Mouse (Mus musculus): ENCODE results near the gene U2af2. TPM values are rescaled to one million over a fixed set of nuclear protein-coding genes. Genes with fewer than 3 reads are reported as not detected.

U2af2 gene
- polyA plus RNA-seq, 1 experiment from 2014 or later = 105 TPM

GRCm38 (mm10) chr7:5031496-5031895 is 30.4 kb upstream of the U2af2 start:
- ATAC-seq (ENCODE audit: low read depth) (no peak), DNase-seq (ENCODE audit: low spot score) (no peak)
- Histone ChIP-seq H3K27ac (replicated peaks; ENCODE audit: low read depth, low read length) (no peak overlapping the region), H3K4me3 (ENCODE audit: low read depth, low read length) (no peak overlapping the region), H3K4me1 (ENCODE audit: control insufficient read depth, insufficient read depth, low read length) (no peaks in the 10 kb centered on the region), H3K36me3 (ENCODE audit: control insufficient read depth, insufficient read depth, low read length) (peaks cover 98% of the 10 kb centered on the region), H3K9ac (ENCODE audit: low read depth, low read length) (no peak overlapping the region), H3K9me3 (ENCODE audit: control insufficient read depth, low read length) (peaks cover 38% of the 10 kb centered on the region), H3K27me3 (replicated peaks; ENCODE audit: control insufficient read depth, insufficient read depth, low read length) (no peaks in the 10 kb centered on the region), H3K4me2 (ENCODE audit: low read depth, low read length) (no peak overlapping the region)
- WGBS = 81% methylated on average over 25 of the region's 46 CpGs

- Histone ChIP-seq H3K27ac (replicated peaks; ENCODE audit: low read depth, low read length) (no peak within 1 kb of the TSS), H3K9me3 (ENCODE audit: control insufficient read depth, low read length) (peaks cover 37% of the 10 kb centered on the region), H3K4me2 (ENCODE audit: low read depth, low read length) (no peak within 1 kb of the TSS), H3K4me3 (ENCODE audit: low read depth, low read length) (no peak within 1 kb of the TSS), H3K4me1 (ENCODE audit: control insufficient read depth, insufficient read depth, low read length) (no peaks in the 10 kb centered on the region), H3K36me3 (ENCODE audit: control insufficient read depth, insufficient read depth, low read length) (peaks cover 79% of the 10 kb centered on the region), H3K9ac (ENCODE audit: low read depth, low read length) (no peak within 1 kb of the TSS), H3K27me3 (replicated peaks; ENCODE audit: control insufficient read depth, insufficient read depth, low read length) (no peaks in the 10 kb centered on the region)
- 83% methylated on average over 3 of the region's 3 CpGs for WGBS
- DNase-seq (ENCODE audit: low spot score) (no peak), ATAC-seq (ENCODE audit: low read depth) (no peak)
These were observed 28.1 kb upstream of the U2af2 start, which contains the start of gene 4632433K11Rik for GRCm38 (mm10) chr7:5033818-5034217. TSS of gene 4632433K11Rik (plus strand) at chr7:5034118.

DNA sequence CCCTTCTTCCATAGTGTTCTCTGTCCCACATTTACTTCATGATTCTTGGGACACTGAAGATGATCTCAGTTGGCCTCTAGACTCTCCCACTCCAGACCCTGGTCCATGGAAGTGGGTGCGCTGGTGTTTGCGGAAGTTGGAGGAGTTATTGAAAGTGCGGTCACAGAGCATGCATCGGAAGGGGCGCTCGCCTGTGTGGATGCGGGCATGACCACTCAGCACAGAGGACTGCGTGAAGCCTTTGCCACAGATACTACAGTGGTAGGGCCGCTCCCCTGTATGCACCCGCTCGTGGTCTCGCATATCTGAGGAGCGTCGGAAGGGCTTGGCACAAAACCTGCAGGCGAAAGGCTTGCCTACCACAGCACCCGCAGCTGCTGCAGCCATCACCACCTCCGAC is 26.3 kb upstream of the U2af2 start:
- Histone ChIP-seq H3K9ac (ENCODE audit: low read depth, low read length) (no peak overlapping the region), H3K27ac (replicated peaks; ENCODE audit: low read depth, low read length) (no peak overlapping the region), H3K4me1 (ENCODE audit: control insufficient read depth, insufficient read depth, low read length) (peaks cover 6% of the 10 kb centered on the region; the same call in 1 of the 2 replicates), H3K27me3 (replicated peaks; ENCODE audit: control insufficient read depth, insufficient read depth, low read length) (no peaks in the 10 kb centered on the region), H3K9me3 (ENCODE audit: control insufficient read depth, low read length) (peaks cover 19% of the 10 kb centered on the region), H3K4me3 (ENCODE audit: low read depth, low read length) (no peak overlapping the region), H3K4me2 (ENCODE audit: low read depth, low read length) (no peak overlapping the region), H3K36me3 (ENCODE audit: control insufficient read depth, insufficient read depth, low read length) (peaks cover 65% of the 10 kb centered on the region)
- ATAC-seq (ENCODE audit: low read depth) = no peak
- no peak for DNase-seq (ENCODE audit: low spot score)
- WGBS = 95% methylated on average over 17 of the region's 17 CpGs

DNA sequence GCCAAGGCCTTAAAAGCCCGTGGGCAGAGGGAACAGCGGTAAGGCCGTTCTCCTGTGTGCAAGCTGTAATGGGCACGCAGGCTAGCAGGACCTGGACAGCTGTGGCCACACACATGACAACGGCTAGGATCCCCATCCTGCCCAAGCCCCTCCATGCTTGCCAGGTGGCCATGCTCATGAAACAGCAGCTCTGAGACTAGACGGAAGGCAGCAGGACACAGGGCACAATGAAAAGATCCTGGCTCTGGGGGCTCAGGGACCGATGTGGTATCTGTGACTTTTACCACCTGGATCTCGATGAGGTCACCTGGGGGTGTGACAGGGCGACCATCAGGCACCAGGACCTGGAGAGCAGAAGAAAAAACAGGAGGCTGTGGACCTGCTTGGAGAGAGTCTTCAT is 25.8 kb upstream of the U2af2 start:
- H3K36me3 ChIP-seq (ENCODE audit: control insufficient read depth, insufficient read depth, low read length) = peaks cover 60% of the 10 kb centered on the region

GRCm38 (mm10) chr7:5037026-5037425 is 24.9 kb upstream of the U2af2 start:
- peaks cover 5% of the 10 kb centered on the region for H3K9me3 ChIP-seq (ENCODE audit: control insufficient read depth, low read length)
- H3K27ac ChIP-seq (replicated peaks; ENCODE audit: low read depth, low read length) = no peak overlapping the region
- WGBS = 96% methylated on average over 7 of the region's 7 CpGs
- H3K4me3 ChIP-seq (ENCODE audit: low read depth, low read length) = no peak overlapping the region
- ATAC-seq (ENCODE audit: low read depth) = no peak
- no peak for DNase-seq (ENCODE audit: low spot score)
- no peak overlapping the region; the same call in 1 of the 2 replicates for H3K4me2 ChIP-seq (ENCODE audit: low read depth, low read length)
- no peak overlapping the region for H3K9ac ChIP-seq (ENCODE audit: low read depth, low read length)
- H3K27me3 ChIP-seq (replicated peaks; ENCODE audit: control insufficient read depth, insufficient read depth, low read length) = no peaks in the 10 kb centered on the region
- peaks cover 51% of the 10 kb centered on the region for H3K36me3 ChIP-seq (ENCODE audit: control insufficient read depth, insufficient read depth, low read length)
- H3K4me1 ChIP-seq (ENCODE audit: control insufficient read depth, insufficient read depth, low read length) = peaks cover 6% of the 10 kb centered on the region; the same call in 1 of the 2 replicates

More for the DNA sequence above, 25.8 kb upstream of the U2af2 start:
- H3K9me3 ChIP-seq (ENCODE audit: control insufficient read depth, low read length) = peaks cover 14% of the 10 kb centered on the region
- no peak overlapping the region for H3K4me3 ChIP-seq (ENCODE audit: low read depth, low read length)
- H3K27me3 ChIP-seq (replicated peaks; ENCODE audit: control insufficient read depth, insufficient read depth, low read length) = no peaks in the 10 kb centered on the region
- WGBS = 95% methylated on average over 9 of the region's 9 CpGs
- ATAC-seq (ENCODE audit: low read depth) (no peak), DNase-seq (ENCODE audit: low spot score) (no peak)
- no peak overlapping the region for H3K4me2 ChIP-seq (ENCODE audit: low read depth, low read length)
- H3K9ac ChIP-seq (ENCODE audit: low read depth, low read length) = no peak overlapping the region
- no peak overlapping the region for H3K27ac ChIP-seq (replicated peaks; ENCODE audit: low read depth, low read length)
- peaks cover 6% of the 10 kb centered on the region; the same call in 1 of the 2 replicates for H3K4me1 ChIP-seq (ENCODE audit: control insufficient read depth, insufficient read depth, low read length)

- H3K27ac ChIP-seq (replicated peaks; ENCODE audit: low read depth, low read length) = peak overlapping the region; percentile 97; the same call in 1 of the 2 replicates
- peaks cover 6% of the 10 kb centered on the region; the same call in 1 of the 2 replicates for H3K4me1 ChIP-seq (ENCODE audit: control insufficient read depth, insufficient read depth, low read length)
- peaks cover under 1% of the 10 kb centered on the region; the same call in 1 of the 2 replicates for H3K9me3 ChIP-seq (ENCODE audit: control insufficient read depth, low read length)
- ATAC-seq (ENCODE audit: low read depth) (no peak), DNase-seq (ENCODE audit: low spot score) (no peak)
- H3K9ac ChIP-seq (ENCODE audit: low read depth, low read length) = no peak overlapping the region; the same call in 1 of the 2 replicates
- WGBS = 90% methylated on average over 8 of the region's 8 CpGs
- peak overlapping the region; percentile 65 for H3K4me2 ChIP-seq (ENCODE audit: low read depth, low read length)
- H3K4me3 ChIP-seq (ENCODE audit: low read depth, low read length) = peak overlapping the region; percentile 71
- H3K36me3 ChIP-seq (ENCODE audit: control insufficient read depth, insufficient read depth, low read length) = peaks cover 47% of the 10 kb centered on the region
- H3K27me3 ChIP-seq (replicated peaks; ENCODE audit: control insufficient read depth, insufficient read depth, low read length) = no peaks in the 10 kb centered on the region
These were observed 24.5 kb upstream of the U2af2 start for GRCm38 (mm10) chr7:5037467-5037866.

DNA sequence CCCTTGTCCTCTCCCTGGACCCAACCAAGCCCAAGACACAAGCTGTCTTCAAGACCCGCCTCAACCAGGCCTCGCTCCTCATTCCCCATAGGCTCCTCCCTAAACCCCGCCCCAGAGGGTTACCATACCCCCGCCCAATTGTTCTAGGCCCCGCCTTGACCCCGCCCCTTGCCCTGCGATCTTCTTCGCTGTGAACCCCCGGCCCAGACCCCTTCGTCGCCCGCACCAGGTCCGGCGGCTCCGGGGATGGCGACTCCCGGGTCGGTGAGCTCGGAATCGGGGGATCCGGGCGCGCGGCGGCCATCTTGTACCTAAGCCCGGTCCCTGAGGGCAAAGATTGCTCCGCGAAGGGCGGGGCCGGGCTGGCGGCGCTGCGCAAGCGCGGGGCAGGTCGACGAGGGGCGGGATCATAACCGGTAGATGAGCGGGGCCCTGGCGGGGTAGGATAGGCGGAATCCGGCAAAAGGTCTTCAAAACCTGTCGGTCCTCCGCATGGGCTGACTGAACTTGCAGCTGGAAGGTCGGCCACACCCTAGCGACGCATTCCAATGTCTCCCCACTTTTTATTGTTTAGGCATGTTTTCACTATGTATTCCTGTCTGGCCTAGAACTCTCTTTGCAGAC is 23.7 kb upstream of the U2af2 start, which contains the start of gene Zfp784:
Gene Zfp784, minus strand, starts transcription at position 338 of the 624 bp plus-strand sequence.
- Histone ChIP-seq H3K36me3 (ENCODE audit: control insufficient read depth, insufficient read depth, low read length) (peaks cover 39% of the 10 kb centered on the region), H3K4me2 (ENCODE audit: low read depth, low read length) (peak within 1 kb of the TSS; percentile 65), H3K9ac (ENCODE audit: low read depth, low read length) (peak within 1 kb of the TSS; percentile 78), H3K4me3 (ENCODE audit: low read depth, low read length) (peak within 1 kb of the TSS; percentile 71), H3K27me3 (replicated peaks; ENCODE audit: control insufficient read depth, insufficient read depth, low read length) (no peaks in the 10 kb centered on the region), H3K4me1 (ENCODE audit: control insufficient read depth, insufficient read depth, low read length) (peaks cover 6% of the 10 kb centered on the region; the same call in 1 of the 2 replicates), H3K27ac (replicated peaks; ENCODE audit: low read depth, low read length) (peak within 1 kb of the TSS; percentile 97), H3K9me3 (ENCODE audit: control insufficient read depth, low read length) (no peaks in the 10 kb centered on the region)
- DNase-seq (ENCODE audit: low spot score) (peak; percentile 95), ATAC-seq (ENCODE audit: low read depth) (peak; percentile 97)
- under 1% methylated on average over 47 of the region's 48 CpGs for WGBS

DNA sequence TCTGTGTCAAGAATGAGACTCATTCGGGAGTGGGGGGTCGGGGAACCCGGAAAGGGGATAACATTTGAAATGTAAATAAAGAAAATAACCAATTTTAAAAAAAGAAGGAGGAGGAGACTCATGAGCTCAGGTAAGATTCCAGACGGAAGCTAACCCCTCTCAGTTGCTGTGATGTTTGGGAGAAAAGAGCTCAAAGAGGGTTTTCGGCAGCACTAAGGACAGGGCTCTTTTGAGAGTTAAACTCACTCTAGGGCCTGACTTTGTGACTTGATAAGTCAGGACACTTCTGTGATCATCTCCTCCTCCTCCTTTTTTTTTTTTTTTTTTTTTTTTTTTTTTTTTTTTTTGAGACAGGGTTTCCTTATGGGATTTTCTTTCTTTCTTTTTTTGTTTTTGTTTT is 23.0 kb upstream of the U2af2 start:
- peaks cover 6% of the 10 kb centered on the region; the same call in 1 of the 2 replicates for H3K4me1 ChIP-seq (ENCODE audit: control insufficient read depth, insufficient read depth, low read length)
- no peak for DNase-seq (ENCODE audit: low spot score)
- WGBS = 31% methylated on average over 5 of the region's 5 CpGs
- no peak for ATAC-seq (ENCODE audit: low read depth)
- peaks cover 32% of the 10 kb centered on the region for H3K36me3 ChIP-seq (ENCODE audit: control insufficient read depth, insufficient read depth, low read length)
- no peaks in the 10 kb centered on the region for H3K27me3 ChIP-seq (replicated peaks; ENCODE audit: control insufficient read depth, insufficient read depth, low read length)
- peak overlapping the region; percentile 78 for H3K9ac ChIP-seq (ENCODE audit: low read depth, low read length)
- H3K9me3 ChIP-seq (ENCODE audit: control insufficient read depth, low read length) = no peaks in the 10 kb centered on the region
- H3K27ac ChIP-seq (replicated peaks; ENCODE audit: low read depth, low read length) = peak overlapping the region; percentile 97
- peak overlapping the region; percentile 65 for H3K4me2 ChIP-seq (ENCODE audit: low read depth, low read length)
- H3K4me3 ChIP-seq (ENCODE audit: low read depth, low read length) = peak overlapping the region; percentile 71

- no peak overlapping the region for H3K27ac ChIP-seq (replicated peaks; ENCODE audit: low read depth, low read length)
- ATAC-seq (ENCODE audit: low read depth) (no peak), DNase-seq (ENCODE audit: low spot score) (no peak)
- no peak overlapping the region for H3K4me2 ChIP-seq (ENCODE audit: low read depth, low read length)
- H3K9me3 ChIP-seq (ENCODE audit: control insufficient read depth, low read length) = no peaks in the 10 kb centered on the region
- H3K36me3 ChIP-seq (ENCODE audit: control insufficient read depth, insufficient read depth, low read length) = 0 out of 2 replicates have a peak, but pooled peaks cover 4% of the 10 kb centered on the region
- 72% methylated on average over 2 of the region's 2 CpGs for WGBS
- H3K27me3 ChIP-seq (replicated peaks; ENCODE audit: control insufficient read depth, insufficient read depth, low read length) = no peaks in the 10 kb centered on the region
- H3K9ac ChIP-seq (ENCODE audit: low read depth, low read length) = no peak overlapping the region
- H3K4me3 ChIP-seq (ENCODE audit: low read depth, low read length) = no peak overlapping the region
- H3K4me1 ChIP-seq (ENCODE audit: control insufficient read depth, insufficient read depth, low read length) = no peaks in the 10 kb centered on the region
These were observed 17.0 kb upstream of the U2af2 start for GRCm38 (mm10) chr7:5044981-5045380.
